Mouse (Mus musculus) A20 (cell line): Measurements from ENCODE around the gene Htt.
"Not testable (repeated sequence)": the region's sequence is repeated elsewhere in the genome, so short reads cannot be mapped to it uniquely, and the experiment has no call there.

ENCODE experiments used
- DNase-seq: peaks from one replicate; pipeline ENCODE4 v3.0.0-alpha.2; 2011; ENCODE audit warnings: low read depth, low spot score

Htt gene

DNA sequence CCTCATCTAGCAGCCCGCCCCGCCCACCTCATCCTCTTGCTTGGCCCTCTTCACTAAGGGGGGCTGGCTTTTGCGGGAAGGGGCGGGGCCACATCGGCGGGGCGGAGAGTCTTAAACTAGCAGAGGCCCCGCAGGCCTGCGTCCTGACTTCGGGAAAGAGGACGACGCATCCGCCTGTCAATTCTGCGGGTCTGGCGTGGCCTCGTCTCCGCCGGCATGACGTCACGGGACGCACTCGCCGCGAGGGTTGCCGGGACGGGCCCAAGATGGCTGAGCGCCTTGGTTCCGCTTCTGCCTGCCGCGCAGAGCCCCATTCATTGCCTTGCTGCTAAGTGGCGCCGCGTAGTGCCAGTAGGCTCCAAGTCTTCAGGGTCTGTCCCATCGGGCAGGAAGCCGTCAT, at the start of gene Htt:
TSS of gene Htt (plus strand) at position 232 of the 400 bp plus-strand sequence.
- DNase-seq, result peak; percentile 96

DNA sequence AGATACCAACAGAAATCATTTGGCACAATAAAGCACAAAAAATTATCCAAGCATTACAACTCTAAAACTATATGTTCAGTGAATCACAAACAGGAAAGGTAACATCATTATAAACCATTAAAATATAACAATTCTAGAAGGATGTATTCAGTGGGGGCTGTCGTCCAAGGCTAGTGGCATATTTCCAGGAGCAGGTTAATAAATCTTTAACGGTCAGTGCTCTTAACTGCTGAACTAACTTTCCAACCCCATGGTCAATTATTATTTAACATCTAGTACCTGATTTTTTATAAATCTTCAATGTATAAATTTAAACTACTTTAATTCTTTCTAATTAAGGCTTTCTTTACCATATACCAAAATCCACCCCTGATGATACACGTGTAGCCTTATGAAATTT, 47.2 kb upstream of the Htt start:
- DNase-seq, result not testable (repeated sequence)

DNA sequence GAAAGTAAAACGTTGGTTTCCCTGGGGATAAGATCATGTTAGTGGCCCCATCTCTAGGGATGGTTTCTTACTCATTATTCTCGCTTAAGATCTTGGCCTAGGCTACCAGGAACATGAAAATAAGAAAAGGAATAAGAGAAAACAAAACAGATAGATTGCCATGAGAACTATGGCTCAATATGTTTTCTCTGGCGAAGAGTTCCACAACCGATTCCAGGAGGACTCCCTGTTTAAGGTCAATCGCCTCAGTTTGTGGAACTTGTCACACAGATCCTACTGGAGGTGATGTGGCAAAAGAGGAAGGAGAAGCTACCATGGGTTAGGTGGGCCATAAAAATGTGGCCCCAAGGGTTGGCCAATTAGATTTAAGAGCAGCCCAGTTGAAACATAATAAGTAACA, 46.7 kb upstream of the Htt start:
- DNase-seq, result no peak

DNA sequence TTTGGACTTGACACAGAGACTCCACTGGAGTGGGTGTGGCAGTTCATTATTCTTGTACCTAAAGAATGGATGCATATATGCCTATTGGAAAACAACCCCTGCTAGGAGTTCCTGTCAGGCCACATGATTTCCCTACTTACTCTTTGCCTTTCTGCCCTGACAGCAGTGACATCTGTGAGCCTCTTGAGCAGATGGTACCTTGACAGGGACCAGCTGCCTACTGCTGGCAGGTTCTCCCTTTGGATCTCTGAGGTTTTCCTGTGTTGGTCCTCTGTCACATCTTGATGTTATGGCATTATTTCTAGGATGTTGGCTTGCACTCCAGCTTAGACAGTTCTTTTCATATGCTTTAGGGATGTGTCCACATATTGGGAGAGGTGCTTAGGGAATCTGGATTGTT, 32.4 kb upstream of the Htt start:
- no peak for DNase-seq

DNA sequence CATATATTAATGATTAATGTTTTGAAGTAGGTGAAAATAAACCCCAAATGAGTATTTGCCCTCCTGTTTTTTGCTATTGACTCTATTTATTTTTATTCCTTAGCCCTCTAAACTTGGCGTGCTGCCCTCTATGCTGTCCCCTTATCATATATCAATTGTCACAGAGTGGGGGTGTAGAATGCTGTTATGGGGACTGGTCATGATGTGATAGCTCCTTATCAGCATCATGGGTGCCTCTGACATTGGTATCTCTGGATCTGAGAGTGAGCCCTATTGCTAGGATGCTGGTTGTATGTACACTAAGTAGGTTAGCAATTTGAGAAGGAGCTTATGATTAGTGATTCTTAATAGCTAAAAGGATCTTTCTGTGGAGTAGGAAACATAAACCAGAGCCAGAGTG, 31.3 kb upstream of the Htt start:
- DNase-seq, result no peak

DNA sequence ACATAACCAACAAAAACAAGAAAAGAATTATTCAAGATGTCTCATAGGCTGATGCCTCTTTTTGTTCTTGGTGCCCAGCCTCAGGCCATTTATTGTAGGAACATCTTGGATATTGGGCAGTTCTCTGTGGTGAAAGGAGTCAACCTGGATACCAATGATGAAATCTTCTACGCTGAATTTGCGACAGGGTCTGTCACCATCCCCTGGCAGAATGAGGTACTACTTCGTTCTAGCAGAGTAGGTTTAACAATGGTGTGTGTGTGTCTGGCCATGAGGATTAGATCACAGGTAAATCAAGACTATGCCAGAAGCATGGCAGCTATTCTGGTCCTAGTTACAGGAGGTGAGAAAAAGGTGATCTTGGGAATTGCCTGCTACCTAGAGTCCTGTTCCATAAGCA, 10.1 kb upstream of the Htt start:
- no peak for DNase-seq

DNA sequence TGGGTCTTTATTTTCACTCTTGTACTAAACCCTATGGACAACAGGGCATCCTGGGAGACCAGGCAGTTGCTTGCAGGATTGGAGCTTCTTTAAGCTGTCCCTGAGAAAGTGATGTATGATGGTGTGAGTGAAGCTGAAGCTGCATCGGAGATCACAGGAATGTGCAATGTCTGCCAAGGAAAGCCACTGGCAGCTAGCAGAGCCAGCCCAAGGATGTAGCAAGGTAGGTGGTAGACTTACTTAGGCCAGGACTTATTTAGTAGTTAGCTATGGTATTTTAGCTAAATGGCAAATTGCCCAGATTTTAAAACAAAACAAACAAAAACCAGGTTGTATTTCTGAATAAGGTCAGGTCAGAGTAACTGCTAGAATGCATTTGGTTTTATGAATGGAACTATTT, 2.8 kb upstream of the Htt start:
- DNase-seq, result no peak

DNA sequence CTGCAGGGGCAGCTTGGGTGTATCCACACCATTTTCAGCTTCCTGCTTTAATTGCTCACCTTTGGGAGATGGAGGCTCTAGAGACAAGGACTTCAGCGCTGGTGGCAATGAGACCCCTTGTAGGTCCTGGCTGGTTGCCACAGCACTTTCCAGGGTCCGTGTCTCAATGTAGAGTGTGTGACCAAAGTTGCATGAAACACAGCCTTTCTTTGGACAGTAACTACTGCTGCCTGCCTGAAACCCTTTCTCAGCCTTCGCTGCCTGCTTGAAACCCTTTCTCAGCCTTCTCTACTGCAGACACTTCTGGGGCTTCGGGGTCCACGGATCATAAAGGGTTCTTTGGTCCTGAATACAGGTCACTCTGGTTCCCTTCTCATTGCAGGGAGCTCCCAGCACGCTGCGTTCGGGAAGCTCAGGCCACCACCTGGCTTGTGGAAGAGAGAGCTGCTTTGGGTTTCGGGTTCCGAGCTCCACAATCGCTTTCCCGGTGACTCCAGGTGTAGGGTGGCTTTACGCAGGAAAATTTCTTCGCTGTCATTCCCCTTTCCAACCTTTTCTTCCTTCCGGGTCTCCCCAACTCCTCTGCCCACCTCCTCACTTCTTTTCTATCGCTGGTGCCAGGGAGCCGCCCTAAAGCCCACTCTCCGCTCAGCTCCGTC, 561 bp upstream of the Htt start:
- DNase-seq, result no peak

DNA sequence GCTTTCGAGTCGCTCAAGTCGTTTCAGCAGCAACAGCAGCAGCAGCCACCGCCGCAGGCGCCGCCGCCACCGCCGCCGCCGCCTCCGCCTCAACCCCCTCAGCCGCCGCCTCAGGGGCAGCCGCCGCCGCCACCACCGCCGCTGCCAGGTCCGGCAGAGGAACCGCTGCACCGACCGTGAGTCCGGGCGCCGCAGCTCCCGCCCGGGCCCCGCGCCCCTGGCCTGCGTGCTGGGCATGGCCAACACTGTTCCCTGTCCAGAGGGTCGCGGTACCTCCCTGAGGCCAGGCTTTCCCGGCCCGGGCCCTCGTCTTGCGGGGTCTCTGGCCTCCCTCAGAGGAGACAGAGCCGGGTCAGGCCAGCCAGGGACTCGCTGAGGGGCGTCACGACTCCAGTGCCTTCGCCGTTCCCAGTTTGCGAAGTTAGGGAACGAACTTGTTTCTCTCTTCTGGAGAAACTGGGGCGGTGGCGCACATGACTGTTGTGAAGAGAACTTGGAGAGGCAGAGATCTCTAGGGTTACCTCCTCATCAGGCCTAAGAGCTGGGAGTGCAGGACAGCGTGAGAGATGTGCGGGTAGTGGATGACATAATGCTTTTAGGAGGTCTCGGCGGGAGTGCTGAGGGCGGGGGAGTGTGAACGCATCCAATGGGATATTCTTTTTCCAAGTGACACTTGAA, 533 bp downstream of the Htt start:
- DNase-seq, result peak; percentile 49

DNA sequence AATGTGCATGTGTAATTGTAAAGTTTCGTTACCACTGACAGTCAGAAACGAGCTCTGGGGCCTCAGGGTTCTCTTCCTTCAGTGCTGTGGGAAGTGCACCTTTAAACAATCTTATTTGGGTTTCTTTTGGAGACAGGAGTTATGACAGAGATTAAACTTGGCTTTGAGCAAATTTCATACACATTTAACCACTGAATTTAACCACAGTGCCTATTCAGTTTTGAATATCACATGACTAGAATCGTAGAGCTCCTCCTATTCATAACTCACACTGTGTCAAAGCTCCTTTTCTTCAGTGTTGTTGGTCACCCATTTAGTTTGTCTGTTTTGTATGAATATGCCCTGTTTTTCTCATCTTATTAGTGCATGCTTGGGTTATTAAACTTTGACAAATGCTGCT, 10.3 kb downstream of the Htt start:
- DNase-seq, result no peak

DNA sequence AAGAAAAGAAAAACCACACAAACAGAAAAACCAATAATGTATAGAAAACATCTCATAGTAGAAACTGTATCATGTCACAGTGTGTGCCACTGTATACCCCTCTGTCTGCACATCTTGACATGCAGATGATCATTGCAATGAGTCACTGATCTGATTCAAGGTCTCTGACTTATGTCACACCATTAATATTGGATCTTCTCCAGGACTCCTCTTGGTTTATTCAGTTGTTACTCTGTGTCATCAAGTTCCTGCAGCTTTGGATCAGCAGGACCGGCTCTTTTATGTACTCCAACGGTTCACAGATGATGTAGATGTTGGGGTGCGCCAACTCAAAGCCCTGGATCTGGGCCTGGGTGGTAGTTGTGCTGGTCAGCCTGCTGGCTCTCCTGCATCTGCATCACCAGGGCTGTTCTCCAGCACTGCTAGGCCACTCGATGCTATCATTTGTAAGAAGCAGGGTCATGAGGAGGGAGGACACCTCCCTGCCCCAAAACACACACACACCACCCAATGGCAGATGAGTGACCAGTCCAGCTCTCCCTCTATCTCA, 11.2 kb downstream of the Htt start:
- DNase-seq, result no peak

DNA sequence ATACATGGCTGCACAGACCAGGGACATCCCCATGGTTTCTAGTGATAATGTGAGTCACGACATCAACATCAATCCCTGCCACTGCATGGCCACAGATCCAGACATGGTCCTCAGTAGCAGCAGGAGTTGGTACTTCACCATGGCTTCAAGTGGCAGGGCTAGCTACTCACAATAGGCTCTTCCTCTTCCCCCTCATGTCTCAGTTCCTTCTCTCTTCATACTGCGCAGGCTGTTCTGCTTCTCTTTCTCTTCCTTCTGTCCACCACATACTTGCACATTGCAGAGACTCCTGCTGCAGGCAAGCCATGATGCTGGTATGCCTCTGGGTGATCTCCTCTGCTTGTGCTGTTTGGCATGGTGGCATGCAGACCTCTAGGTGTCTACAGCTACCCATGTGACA, 11.9 kb downstream of the Htt start:
- peak; percentile 59 for DNase-seq

DNA sequence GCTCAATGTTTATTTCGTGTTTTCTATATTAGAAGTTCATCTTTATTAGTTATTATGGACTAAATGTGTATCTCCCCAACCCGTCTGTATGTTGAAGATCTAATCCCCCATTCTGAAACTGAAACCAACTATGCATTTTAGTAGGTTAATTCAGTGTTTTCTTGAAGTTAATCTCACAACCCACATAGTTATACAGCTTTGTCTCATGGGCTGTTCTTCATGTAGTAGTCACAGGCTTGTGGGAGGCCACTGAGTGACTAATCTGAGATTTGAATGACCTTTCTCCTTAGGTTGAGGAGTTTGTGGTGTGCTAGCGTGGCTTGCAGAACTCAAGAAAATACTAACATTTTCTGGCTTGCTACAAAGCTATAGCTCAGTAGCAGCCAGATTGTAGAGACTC, 23.5 kb downstream of the Htt start:
- DNase-seq, result no peak

DNA sequence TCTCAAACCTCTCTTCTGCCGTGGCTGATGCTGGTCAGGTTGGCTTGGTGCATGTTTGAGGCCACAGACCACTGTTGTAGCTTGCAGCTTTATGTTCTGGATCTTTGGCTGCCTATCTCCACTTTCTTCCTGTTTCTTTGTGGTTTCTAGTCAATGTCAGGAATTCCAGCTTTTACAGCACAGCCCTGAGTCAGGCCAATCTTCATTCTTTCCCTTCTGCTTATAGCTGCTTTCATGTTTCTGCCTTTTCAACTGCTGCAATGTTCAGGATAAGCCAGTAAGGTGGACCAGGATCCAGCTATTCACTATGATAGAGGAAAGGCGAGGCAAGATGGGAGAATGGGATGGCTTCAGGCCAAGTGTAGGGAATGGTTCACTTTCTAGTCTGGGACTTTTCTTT, 29.6 kb downstream of the Htt start:
- DNase-seq, result no peak

DNA sequence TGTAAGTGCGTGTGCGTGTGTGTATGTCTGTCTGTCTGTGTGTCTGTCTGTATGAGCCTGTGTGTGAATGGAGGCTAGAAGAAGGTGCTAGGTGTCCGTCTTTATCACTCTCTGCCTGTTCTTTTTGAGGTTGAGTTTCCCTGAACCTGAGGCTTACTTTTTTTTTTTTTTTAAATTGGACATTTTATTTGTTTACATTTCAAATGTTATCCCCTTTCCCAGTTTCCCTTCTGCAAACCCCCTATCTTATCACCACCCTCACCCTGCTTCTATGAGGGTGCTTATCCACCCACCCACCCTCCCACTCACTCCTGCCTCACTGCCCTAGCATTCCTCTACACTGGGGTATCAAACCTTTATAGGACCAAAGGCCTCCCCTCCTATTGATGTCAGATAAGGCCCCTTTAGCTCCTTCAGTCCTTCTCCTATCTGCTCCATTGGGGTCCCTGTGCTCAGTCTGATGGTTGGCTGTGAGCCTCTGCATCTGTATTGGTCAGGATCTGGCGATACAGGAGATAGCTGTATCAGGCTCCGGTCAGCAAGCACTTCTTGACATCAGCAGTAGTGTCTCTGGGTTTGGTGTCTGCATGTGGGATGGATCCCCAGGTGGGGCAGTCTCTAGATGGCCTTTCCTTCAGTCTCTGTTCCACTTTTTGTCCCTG, 38.9 kb downstream of the Htt start:
- DNase-seq, result no peak

DNA sequence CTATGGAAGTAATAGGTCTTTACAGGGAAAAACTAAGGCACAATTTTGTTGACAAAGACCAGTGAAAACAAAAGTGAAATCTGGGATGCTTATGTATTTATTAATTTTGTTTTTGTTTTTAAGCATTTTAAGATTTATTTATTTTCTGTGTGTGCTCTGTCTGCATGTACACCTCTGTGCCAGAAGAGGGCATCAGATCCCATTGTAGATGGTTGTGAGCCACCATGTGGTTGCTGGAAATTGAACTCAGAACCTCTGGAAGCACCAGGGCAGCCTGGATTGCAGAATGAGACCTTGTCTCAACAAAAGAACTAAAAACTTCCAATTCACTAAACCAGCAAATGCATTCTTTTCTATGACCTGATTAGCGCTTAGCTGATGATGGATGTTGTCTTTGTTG, 44.5 kb downstream of the Htt start:
- DNase-seq, result peak; percentile 14

DNA sequence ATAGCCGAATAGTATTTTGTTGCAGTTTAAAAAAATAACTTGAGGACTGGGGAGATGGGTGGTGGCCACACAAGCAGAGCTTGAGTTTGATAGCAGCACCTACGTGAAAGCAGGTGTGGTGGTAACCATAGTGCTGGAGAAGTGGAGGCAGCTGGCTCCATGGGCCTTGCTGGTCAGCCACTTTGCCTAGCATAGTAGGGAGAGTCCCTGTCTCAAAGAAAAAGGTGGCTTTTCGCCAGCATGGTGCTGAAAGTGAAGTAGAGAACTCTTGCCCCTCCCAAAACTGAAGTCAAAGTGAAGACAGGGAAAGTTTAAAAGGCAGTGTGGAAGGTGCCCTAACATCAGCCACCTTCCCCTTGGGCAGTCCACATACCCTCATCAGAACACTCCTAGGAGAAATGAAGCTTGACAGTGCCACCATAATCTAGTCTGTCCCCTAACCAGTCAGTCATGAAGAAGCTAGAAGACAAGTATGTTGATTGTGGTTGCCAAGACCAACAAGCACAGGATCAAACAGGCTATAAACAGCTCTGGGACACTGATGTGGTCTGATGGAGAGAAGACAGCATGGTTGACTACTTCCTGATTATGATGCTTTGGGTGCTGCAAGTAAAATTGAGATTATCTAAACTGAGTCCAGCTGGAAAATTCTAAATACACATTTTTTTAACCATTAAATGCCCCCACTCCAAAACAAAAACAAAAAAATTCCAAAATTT, 61.0 kb downstream of the Htt start:
- DNase-seq, result peak; percentile 82

DNA sequence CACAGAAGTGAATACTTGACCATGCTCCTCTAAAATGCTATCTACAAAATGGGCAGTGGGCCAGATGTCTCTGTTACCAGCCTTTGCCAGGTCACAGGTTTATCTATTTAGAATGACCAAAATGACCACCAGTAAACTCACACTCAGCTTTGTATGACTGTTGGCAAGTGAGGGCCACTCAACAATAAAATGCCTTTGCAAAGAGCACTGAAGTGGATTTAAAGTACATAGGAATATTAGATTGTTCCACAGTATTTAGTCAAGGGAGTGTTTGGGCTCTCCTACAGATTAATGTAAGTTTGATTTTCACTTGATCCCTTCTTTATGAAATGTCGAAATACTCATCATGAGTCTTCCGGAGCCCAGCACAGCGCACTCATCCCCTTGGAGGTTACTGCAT, 92.5 kb downstream of the Htt start:
- no peak for DNase-seq

DNA sequence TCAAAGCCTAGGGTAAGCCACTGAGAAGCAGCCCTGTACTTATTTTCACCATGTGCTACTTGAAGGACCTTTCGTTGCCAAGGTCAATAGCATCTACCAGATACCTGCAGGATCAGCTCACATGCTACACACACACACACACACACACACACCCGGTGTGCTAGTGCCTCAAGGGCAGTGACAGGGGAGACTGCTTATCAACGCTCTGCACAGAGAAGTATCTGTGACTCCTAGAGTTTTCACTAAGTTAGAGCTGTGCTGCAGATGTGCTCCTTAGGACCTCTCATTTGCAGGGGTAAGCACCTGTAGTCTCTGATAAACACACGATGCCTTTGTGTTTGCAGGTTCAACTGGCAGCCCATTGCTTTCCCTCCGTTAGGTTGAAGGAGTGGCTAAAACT, 103.8 kb downstream of the Htt start:
- no peak for DNase-seq

DNA sequence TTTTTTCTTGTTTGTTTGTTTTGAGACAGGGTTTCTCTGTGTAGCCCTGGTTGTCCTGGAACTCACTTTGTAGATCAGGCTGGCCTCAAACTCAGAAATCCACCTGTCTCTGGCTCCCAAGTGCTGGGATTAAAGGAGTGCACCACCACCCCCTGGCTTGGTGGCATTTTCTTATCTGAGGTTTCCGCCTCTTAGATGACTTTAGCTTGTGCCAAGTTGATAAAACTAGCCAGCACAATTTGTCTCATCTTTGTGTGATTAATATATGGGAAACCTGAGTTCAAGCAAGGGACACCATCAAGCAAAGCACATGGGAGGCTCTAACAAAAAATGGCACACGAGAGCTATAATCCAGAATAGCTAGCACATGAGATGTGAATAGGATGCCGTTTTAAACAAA, 118.8 kb downstream of the Htt start:
- DNase-seq, result not testable (repeated sequence)

DNA sequence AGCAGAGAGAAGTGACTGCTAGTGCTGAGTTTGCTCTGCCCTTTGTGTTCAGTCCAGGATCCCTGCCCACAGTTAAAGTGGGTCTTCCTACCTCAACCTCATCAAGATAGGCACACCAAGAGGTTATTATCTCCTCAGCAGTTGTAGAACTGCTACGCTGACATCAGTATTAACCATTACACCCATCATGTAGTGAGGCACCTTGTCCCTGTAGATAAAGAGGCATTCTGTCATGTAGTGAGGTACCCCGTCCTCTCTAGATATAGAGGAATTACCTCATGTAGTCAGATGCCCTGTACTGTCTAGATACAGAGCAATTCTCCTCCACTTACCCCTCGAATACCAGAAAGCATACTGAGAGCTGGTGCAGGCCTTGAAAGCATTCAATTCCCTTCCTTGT, 119.5 kb downstream of the Htt start:
- no peak for DNase-seq

DNA sequence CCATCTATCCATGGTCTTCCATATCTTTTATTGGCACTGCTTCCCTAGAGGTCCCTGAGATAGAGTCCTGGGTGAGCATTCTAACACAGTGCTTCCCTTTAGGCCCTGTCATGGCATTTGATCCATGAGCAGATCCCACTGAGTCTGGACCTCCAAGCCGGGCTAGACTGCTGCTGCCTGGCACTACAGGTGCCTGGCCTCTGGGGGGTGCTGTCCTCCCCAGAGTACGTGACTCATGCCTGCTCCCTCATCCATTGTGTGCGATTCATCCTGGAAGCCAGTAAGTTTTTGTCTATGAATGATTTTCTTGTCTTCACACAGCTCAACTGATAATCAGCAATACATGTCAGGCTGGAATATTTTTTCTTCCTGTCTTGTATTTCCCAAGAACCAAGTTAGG, 123.7 kb downstream of the Htt start:
- DNase-seq, result no peak
